Mouse (Mus musculus) embryonic facial prominence, embryonic 14.5 days (tissue): ENCODE results near the gene Limch1. TPM values are rescaled to one million over a fixed set of nuclear protein-coding genes. Genes with fewer than 3 reads are reported as not detected.
A peak's percentile ranks its signal among the peaks of the same experiment; 100 is the strongest.

Source experiments
- ATAC-seq: fragments of 200-750 bp; cut with Nextera tagmentation; 2 replicates; pipeline ENCODE4 v1.8.0; 2017; ENCODE audit warnings: low read depth, moderate number of reproducible peaks, moderate TSS enrichment
- DNase-seq: peaks from one replicate; pipeline ENCODE4 v3.0.0-alpha.2; 2015; ENCODE audit warnings: low spot score
- H3K27ac ChIP-seq: fragments of 300-500 bp; sonication (generic); replicated peaks from 2 replicates; pipeline ENCODE4 v1.5.1; 2014; ENCODE audit warnings: low read depth, mild to moderate bottlenecking, low read length, moderate library complexity
- H3K27me3 ChIP-seq: fragments of 300-500 bp; sonication (generic); replicated peaks from 2 replicates; pipeline ENCODE4 v1.6.1; 2014; ENCODE audit warnings: low read length; ENCODE audit not compliant: control insufficient read depth, insufficient read depth
- H3K36me3 ChIP-seq: fragments of 300-500 bp; sonication (generic); 2 replicates; pipeline ENCODE4 v1.6.1; 2014; ENCODE audit warnings: low read length, mixed read lengths; ENCODE audit not compliant: control insufficient read depth, insufficient read depth
- H3K4me1 ChIP-seq: fragments of 300-500 bp; sonication (generic); 2 replicates; pipeline ENCODE4 v1.6.1; 2014; ENCODE audit warnings: antibody characterized with exemption, low read length; ENCODE audit not compliant: control insufficient read depth, insufficient read depth
- H3K4me2 ChIP-seq: fragments of 300-500 bp; sonication (generic); 2 replicates; pipeline ENCODE4 v1.6.1; 2014; ENCODE audit warnings: low read depth, mild to moderate bottlenecking, low read length, moderate library complexity, mixed read lengths
- H3K4me3 ChIP-seq: fragments of 300-500 bp; sonication (generic); 2 replicates; pipeline ENCODE4 v1.5.1; 2014; ENCODE audit warnings: low read depth, mild to moderate bottlenecking, low read length
- H3K9ac ChIP-seq: fragments of 300-500 bp; sonication (generic); 2 replicates; pipeline ENCODE4 v1.6.1; 2014; ENCODE audit warnings: low read depth, mild to moderate bottlenecking, low read length, moderate library complexity, mixed read lengths
- H3K9me3 ChIP-seq: fragments of 300-500 bp; sonication (generic); 2 replicates; pipeline ENCODE4 v1.6.1; 2016; ENCODE audit warnings: low read length; ENCODE audit not compliant: control insufficient read depth
- WGBS: fragments of 180-500 bp; shearing (Covaris S2); extraction: QIAGEN DNeasy Blood & Tissue Kit; methylation state at CpG from one replicate; pipeline ENCODE4 v1.1.7; 2014; 5-methylcytosine and 5-hydroxymethylcytosine counted together
- polyA plus RNA-seq: library from polyadenylated mRNA; unstranded; fragments of >200 nt; fragmentation: Nextera tagmentation; extraction: Ambion mirVana; gene quantifications from 2 replicates; pipeline ENCODE4 v1.2.1, GENCODE M21; 2014

Gene Limch1
- polyA plus RNA-seq, 1 experiment from 2014 or later, result 71.1 TPM

GRCm38 (mm10) chr5:66798591-66799003 lies 53.0 kb downstream of the Limch1 start:
- Histone ChIP-seq H3K36me3 (no peaks in the 10 kb centered on the region), H3K4me1 (peaks cover 19% of the 10 kb centered on the region; the same call in 1 of the 2 replicates), H3K9me3 (no peaks in the 10 kb centered on the region), H3K4me2 (no peak overlapping the region), H3K27me3 (no peaks in the 10 kb centered on the region), H3K27ac (peak overlapping the region; percentile 52; the same call in 1 of the 2 replicates), H3K9ac (no peak overlapping the region), H3K4me3 (no peak overlapping the region)
- peak; percentile 55; the same call in 1 of the 2 replicates for ATAC-seq
- WGBS, result 20% methylated on average over 8 of the region's 8 CpGs
- no peak for DNase-seq

GRCm38 (mm10) chr5:66800243-66800642 lies 54.6 kb downstream of the Limch1 start:
- no peaks in the 10 kb centered on the region for H3K36me3 ChIP-seq
- DNase-seq (no peak), ATAC-seq (no peak)
- no peaks in the 10 kb centered on the region for H3K27me3 ChIP-seq
- H3K4me1 ChIP-seq, result peaks cover 19% of the 10 kb centered on the region; the same call in 1 of the 2 replicates
- 21% methylated on average over 9 of the region's 9 CpGs for WGBS
- no peak overlapping the region for H3K4me2 ChIP-seq
- no peaks in the 10 kb centered on the region for H3K9me3 ChIP-seq
- H3K27ac ChIP-seq, result no peak overlapping the region
- no peak overlapping the region for H3K4me3 ChIP-seq
- peak overlapping the region; percentile 38; the same call in 1 of the 2 replicates for H3K9ac ChIP-seq

- H3K4me1 ChIP-seq, result peaks cover 19% of the 10 kb centered on the region; the same call in 1 of the 2 replicates
- H3K4me3 ChIP-seq, result no peak overlapping the region
- no peak overlapping the region for H3K4me2 ChIP-seq
- no peaks in the 10 kb centered on the region for H3K9me3 ChIP-seq
- WGBS, result 81% methylated on average over 6 of the region's 6 CpGs
- DNase-seq (no peak), ATAC-seq (no peak)
- H3K27me3 ChIP-seq, result no peaks in the 10 kb centered on the region
- no peaks in the 10 kb centered on the region for H3K36me3 ChIP-seq
- no peak overlapping the region for H3K9ac ChIP-seq
- H3K27ac ChIP-seq, result no peak overlapping the region
Measured at GRCm38 (mm10) chr5:66800977-66801376, 55.4 kb downstream of the Limch1 start.

GRCm38 (mm10) chr5:66802196-66802595 lies 56.6 kb downstream of the Limch1 start:
- Histone ChIP-seq H3K4me2 (no peak overlapping the region), H3K9ac (no peak overlapping the region), H3K4me1 (peaks cover 19% of the 10 kb centered on the region; the same call in 1 of the 2 replicates), H3K36me3 (no peaks in the 10 kb centered on the region), H3K4me3 (no peak overlapping the region), H3K27ac (no peak overlapping the region), H3K9me3 (no peaks in the 10 kb centered on the region), H3K27me3 (no peaks in the 10 kb centered on the region)
- WGBS, result 58% methylated on average over 10 of the region's 10 CpGs
- no peak for DNase-seq
- no peak for ATAC-seq

- WGBS, result 66% methylated on average over 7 of the region's 7 CpGs
Measured at GRCm38 (mm10) chr5:66806335-66806734, 60.7 kb downstream of the Limch1 start.

GRCm38 (mm10) chr5:66807737-66808136 lies 62.1 kb downstream of the Limch1 start:
- no peaks in the 10 kb centered on the region for H3K27me3 ChIP-seq
- no peaks in the 10 kb centered on the region for H3K9me3 ChIP-seq
- H3K4me2 ChIP-seq, result no peak overlapping the region
- 93% methylated on average over 6 of the region's 6 CpGs for WGBS
- no peak for ATAC-seq
- H3K4me1 ChIP-seq, result peaks cover 9% of the 10 kb centered on the region
- H3K9ac ChIP-seq, result no peak overlapping the region
- H3K27ac ChIP-seq, result no peak overlapping the region
- no peaks in the 10 kb centered on the region for H3K36me3 ChIP-seq
- DNase-seq, result no peak
- no peak overlapping the region for H3K4me3 ChIP-seq

More at GRCm38 (mm10) chr5:66806335-66806734, 60.7 kb downstream of the Limch1 start:
- H3K4me2 ChIP-seq, result no peak overlapping the region
- H3K27ac ChIP-seq, result no peak overlapping the region
- H3K4me1 ChIP-seq, result peaks cover 9% of the 10 kb centered on the region
- H3K4me3 ChIP-seq, result no peak overlapping the region
- ATAC-seq (no peak), DNase-seq (no peak)
- no peaks in the 10 kb centered on the region for H3K9me3 ChIP-seq
- H3K9ac ChIP-seq, result no peak overlapping the region
- no peaks in the 10 kb centered on the region for H3K36me3 ChIP-seq
- no peaks in the 10 kb centered on the region for H3K27me3 ChIP-seq

GRCm38 (mm10) chr5:66809016-66809570 lies 63.5 kb downstream of the Limch1 start:
- Histone ChIP-seq H3K4me2 (no peak overlapping the region), H3K4me3 (no peak overlapping the region), H3K27ac (no peak overlapping the region; the same call in 1 of the 2 replicates), H3K27me3 (no peaks in the 10 kb centered on the region), H3K4me1 (peaks cover 9% of the 10 kb centered on the region), H3K36me3 (no peaks in the 10 kb centered on the region), H3K9me3 (no peaks in the 10 kb centered on the region), H3K9ac (no peak overlapping the region)
- ATAC-seq (no peak), DNase-seq (no peak)
- 69% methylated on average over 9 of the region's 9 CpGs for WGBS

GRCm38 (mm10) chr5:66810396-66810795 lies 64.8 kb downstream of the Limch1 start:
- Histone ChIP-seq H3K9me3 (no peaks in the 10 kb centered on the region), H3K27ac (no peak overlapping the region), H3K4me3 (no peak overlapping the region), H3K4me1 (peaks cover 9% of the 10 kb centered on the region), H3K36me3 (no peaks in the 10 kb centered on the region), H3K4me2 (no peak overlapping the region), H3K9ac (no peak overlapping the region), H3K27me3 (no peaks in the 10 kb centered on the region)
- DNase-seq (no peak), ATAC-seq (no peak)
- 62% methylated on average over 2 of the region's 2 CpGs for WGBS

- no peak overlapping the region for H3K4me3 ChIP-seq
- no peaks in the 10 kb centered on the region for H3K36me3 ChIP-seq
- ATAC-seq, result no peak
- 73% methylated on average over 3 of the region's 3 CpGs for WGBS
- peaks cover 17% of the 10 kb centered on the region for H3K4me1 ChIP-seq
- no peaks in the 10 kb centered on the region for H3K9me3 ChIP-seq
- no peak overlapping the region for H3K4me2 ChIP-seq
- H3K27me3 ChIP-seq, result no peaks in the 10 kb centered on the region
- no peak overlapping the region for H3K27ac ChIP-seq
- no peak for DNase-seq
- no peak overlapping the region for H3K9ac ChIP-seq
Measured at GRCm38 (mm10) chr5:66814674-66815073, 69.0 kb downstream of the Limch1 start.
